Mouse (Mus musculus): Measurements from ENCODE around the gene Rspo1.
A peak's percentile ranks its signal among the peaks of the same experiment; 100 is the strongest.

Gene Rspo1

DNA sequence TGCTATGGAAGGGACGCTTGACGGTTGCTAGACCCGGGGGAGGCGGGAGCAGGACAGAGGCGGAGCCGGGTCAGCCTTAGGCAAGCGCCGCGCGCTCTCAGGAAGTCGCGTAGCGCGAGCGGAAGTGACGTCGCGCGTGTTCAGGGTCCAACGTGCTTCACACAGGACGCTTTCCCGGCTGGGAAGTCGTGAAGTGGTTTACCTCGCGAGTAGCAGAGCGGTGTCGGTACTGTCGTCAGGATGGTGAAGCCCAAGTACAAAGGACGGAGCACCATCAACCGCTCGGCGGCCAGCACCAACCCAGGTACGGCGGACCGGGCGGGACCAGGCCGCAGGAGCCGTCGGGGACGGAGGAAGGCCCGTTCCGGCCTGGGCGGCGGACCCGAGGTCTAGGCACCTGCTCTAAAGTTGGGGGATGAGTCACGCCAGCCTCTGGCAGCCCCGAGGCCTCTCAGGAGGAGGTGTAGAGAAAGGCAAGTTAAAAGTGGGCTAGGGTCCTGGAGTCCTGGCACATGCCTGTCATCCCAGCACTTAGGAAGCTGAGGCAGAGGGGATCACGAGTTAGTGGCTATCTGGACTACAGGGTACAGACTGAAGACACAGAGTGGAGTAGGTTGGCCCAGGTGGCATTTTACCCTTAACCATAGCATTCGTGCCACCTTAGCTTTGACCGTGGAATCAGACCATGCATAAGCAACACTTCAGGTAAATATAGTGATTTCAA is 43.8 kb downstream of the Rspo1 start:
- peak; percentile 75 to 91 for DNase-seq (ENCODE audit: low spot score in 2 of 2)

DNA sequence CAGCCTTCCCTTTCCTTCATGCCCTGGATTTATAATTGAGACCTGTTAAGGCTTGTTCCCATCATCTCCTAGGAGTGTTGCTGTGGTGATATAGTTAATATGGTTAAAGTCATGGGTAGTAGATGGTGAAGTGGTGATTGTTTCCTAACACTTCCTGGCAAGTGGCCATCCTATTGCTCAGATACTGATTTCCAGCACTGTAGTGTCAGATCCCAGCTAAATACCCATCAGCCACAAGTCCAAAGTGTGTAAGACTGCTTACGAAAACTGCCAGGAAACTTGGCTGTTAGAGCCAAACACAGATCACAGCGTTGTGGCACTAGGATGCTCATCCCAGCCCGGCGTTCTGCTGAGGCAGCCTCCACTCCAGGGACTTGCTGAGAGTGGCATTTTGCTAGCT is 48.1 kb downstream of the Rspo1 start:
- no peak for DNase-seq (ENCODE audit: low spot score in 2 of 2)

DNA sequence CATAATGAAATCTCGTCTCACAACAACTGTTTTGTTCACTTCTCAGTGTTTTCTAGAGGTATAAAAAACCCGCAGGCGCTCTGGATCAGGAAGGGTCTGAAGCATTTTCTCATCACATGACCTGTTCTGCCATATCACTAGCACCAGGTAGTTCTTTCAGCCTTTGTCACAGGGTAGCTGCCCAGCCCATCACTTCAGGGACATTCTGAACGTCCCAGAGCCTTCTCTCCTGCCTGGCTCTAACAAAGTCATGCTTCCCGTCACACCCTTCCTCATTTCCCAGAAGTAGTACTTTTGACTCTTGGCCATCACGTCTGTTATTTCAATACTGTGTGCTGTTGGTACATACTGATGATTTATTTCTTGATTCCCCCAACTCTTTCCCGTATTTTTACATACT is 58.2 kb downstream of the Rspo1 start:
- DNase-seq (ENCODE audit: low spot score in 2 of 2), result no peak

DNA sequence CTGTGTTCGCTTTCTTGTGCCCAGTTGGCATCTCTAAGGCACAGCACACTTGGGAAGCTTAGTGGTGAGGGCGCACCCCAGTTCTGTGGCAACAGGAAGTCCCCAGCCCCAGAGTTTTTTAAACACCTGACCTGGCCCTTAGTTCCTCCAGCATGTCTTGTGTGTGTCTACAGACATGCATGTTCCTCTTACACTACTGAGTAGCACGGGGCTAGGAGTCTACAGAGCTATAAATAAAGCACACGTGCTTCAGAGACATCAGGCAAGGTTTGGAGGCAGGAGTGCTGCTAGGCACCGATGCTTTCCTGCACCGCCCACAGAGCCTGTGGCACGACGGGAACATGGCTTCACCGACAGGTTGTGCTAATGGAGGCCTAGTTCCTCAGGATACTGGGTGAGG is 69.2 kb downstream of the Rspo1 start:
- no peak for DNase-seq (ENCODE audit: low spot score in 2 of 2)

DNA sequence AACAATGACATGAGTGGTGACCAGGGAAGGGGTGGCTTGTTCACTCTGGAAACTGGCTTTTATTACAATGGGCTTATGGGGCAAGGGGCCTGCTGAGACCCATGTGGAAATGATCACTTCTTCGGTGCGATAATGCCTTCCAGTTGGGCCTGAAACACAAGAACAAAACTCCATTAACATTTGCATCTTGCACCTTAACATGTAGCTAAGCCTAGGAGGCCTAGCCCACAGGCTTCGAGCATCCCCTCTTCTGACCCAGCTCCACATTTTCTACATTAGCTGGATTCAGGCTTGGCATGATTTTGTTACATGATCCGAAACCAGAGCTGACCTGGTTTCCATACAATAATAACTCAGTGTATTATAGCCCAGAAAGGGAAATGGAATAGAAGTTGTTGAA is 70.2 kb downstream of the Rspo1 start:
- no peak for DNase-seq (ENCODE audit: low spot score in 2 of 2)

DNA sequence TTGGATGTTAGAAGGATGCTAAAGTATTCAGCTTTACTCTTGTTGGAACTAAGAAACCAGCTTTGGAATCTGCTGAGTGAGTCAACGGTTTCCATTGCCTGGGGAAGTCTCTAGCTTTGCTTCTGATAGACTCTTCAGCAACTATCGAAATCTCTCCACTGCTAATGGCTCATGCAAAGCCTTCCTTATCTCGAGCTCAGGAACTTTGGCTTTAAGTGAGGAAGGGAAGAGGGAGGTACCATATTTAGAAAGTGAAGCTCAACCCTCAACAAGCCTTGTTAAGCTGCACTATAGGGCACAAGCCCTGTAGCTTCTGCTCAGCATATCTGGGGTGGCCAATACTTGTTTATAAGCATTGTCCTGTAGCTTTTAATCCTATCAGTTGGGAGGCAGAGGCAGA is 71.0 kb downstream of the Rspo1 start:
- no peak for DNase-seq (ENCODE audit: low spot score in 2 of 2)

DNA sequence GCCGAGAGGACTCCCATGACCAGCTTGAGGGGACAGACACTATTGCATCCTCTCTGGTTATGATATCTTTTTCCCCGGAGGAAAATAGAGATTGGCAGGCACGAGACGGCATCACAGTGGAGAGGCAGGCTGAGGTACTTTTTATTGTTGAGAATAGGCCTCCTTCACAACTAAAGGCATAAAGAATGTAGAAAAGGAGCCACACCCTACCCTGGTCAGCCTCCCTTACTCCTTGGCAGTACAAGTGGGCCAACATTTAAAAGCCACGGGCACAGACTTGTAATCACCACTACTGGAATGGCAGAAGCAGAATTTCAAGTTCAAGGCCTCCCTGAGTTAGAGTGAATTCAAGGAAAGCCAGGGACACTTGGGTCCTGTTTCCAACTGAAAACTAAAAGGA is 71.8 kb downstream of the Rspo1 start:
- no peak for DNase-seq (ENCODE audit: low spot score in 2 of 2)
